Mouse (Mus musculus) forelimb bud, embryonic 11.5 days (tissue): ENCODE measurements around the gene Slf2.

Experiments used
- DNase-seq: peaks from one replicate; pipeline ENCODE4 v3.0.0-alpha.2; 2012; ENCODE audit warnings: low read depth, low spot score

Slf2 gene

DNA sequence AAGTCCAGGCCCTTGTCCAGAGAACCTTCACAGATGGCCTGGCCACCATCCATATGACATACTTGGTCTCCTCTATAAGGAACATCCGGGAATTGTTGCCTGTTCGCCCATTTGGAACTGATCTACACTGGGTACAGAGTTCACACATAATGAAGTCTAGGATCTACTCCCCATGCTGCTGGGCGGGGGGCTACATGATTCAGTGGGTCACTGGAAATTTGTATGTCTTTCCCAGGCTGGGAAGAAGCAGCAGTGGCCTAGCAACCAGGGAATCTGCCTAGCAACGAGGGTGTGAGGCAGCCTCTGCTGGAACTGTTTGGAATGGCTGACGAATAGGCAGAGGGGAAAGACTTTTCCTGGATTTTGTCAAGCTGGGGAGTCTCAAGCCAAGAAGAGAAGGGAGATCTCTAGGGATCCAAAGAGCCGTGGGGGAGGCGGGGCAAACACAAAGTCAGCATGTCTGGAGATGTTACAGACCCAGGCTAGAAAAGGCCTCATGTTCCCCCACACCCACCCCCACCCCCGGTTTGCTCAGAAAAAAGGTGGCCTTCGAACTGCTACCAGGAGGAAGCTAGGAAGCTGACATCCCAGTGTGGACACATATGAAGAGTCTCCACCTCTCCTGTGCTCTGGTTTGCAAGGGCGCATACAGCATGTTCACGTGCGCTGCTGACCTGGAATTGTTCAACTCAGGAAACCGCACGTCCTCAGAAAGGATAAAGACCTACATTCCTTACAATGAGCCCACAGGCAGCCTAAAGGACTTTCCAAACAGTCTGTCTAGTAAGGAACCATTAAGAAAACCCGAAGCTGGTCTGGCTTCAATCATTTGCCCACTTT lies 22.9 kb upstream of the Slf2 start:
- no peak for DNase-seq

DNA sequence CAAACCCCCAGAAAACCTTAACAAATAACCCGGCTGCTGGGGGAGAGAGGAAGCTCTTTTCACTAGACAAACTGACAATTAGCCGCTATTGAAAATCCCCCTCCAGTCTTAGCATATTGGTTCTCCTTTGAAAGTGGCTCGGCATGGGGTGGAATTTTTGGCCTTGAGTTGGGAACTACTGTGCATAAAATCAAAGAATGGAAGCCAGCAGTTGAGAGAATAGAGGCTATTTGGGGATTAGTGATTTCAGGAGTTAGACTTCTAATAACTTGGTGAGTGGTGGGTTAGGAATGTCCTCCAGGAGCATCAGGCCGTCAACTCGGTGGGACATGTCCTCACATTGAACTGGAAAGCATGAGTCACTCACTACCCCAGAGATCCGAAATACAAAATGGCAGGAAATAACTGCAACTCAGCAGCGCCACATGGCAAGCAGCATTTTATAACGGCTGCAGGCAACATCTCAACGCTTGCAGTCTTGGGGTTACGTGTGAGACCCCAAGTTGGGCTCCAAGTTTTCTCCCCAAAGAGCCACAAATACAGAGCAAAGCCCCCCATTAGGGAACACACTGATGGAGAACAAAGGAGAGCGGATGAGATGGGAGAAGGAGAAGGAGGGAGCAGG lies 22.0 kb upstream of the Slf2 start:
- DNase-seq = no peak

DNA sequence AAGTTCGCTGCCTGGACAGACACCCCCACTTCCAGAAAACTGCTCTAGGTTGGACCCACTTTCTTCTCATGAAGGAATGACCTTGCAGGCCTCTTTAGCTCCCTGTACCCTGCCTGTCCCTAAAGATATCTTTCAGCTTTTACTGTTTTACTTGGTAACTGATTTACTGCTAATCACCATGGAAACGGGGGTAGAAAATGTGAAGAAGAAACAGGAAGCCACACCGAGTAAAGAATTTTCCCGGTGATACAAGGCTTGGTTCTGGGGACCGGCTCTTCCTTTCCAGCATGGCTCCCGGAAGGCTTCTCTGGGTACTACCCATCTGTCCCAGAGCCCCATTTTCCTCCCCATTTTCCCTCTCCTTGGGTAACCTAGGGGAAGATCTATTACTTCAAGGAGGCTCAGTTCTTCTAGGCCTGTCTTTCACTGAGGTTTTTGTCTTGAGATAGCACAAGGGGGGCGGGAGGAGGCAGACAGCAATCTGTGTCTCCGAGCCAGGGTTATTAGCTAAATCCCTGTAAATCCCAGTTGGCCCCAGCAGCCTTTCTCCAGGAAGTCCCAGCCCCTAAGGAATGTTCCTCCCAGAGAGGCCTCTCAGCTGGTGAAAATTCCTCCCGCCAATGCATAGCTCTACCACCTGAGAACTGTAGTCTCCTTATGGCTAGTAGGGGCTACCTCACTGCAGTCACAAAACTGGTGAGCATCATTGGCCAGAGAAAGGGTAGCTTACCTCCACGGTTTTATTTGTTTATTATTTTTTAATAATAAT lies 16.3 kb upstream of the Slf2 start:
- no peak for DNase-seq

DNA sequence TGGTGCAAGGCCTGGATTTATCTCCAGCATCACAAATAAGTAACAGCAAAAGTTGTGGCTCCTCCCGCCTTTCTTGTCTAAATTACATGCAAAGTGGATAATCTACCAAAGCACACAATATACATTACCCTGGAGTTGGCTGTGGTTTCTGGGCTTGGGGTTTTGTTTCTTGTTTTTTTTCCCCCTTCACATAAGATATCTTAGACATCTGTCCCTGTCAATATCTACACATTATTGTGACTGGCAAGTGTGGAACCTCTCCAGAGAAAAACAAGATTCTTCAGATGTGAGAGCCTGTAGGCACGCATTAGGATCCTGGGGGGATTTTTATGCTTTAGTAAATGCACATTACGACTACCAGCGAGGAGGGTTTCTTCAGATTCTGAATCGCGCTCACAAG lies 12.8 kb upstream of the Slf2 start:
- DNase-seq = no peak

DNA sequence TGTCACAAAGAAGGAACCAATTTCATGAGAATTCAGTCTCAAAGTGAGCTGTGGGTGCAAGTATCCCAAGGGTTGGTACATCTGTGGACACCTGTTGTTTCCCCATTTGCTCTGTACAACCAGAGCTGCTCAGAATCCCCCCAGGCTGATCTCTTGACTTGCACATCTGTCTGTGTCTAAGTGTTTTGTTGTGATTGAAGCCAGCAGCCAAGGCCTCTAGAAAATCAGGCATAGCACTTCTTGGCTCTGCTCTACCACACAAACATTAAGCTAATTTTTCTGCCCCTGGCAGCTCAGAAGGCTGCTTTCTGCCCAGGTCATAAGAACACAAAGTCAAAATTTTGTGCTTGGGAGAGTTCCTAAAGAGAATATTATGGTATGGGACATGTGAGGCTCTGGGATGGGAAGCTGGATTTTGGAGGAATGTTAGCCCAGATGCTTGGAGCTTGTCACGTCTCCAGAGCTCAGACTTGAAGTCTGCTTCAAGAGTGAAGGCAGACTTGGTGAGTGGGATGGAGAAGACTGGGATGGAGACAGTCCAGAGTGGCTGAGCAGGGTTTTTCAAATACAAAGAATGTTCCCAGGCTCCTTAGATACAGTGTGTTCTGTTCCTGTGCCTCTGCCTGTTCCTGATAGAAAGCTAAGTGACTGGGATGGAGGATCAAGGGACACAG lies 9.3 kb upstream of the Slf2 start:
- DNase-seq = no peak

DNA sequence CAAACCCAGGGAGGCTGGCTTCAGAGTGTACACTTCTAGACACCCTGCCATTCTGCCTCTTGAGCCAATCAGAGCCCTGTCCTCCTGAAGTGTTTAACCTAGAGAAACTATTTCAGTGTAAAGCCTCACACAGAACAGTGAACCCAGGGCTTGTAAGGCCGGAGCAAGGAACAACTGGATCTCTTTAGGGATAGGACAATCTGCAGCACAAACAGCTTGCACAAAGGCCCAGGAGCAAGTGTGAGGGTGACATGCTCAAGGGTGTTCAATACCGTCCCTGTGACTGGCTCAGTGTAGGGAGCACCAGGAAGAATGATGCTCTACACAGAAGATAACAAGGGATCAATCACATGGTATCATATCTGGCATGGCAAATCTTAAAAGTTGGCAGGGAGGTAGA lies 8.4 kb upstream of the Slf2 start:
- DNase-seq = no peak

DNA sequence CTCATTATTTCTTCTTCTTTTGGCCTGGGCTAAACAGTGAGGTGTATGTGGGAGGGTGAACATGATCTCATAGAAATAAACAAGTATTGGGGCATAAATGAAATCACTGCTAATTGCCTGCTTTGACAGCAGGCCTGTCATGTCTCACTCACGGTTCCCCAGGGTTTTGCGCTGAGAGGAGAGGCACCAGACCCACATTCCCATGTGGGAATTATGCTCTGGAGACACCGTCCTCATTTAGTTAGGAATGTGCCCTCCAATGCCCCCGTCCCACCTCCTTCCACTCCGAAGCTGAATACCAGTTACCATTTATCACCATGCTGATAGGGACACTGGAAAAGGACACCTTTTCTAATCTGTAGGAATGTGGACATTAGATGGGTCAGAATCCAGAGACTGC lies 6.3 kb upstream of the Slf2 start:
- DNase-seq = no peak

DNA sequence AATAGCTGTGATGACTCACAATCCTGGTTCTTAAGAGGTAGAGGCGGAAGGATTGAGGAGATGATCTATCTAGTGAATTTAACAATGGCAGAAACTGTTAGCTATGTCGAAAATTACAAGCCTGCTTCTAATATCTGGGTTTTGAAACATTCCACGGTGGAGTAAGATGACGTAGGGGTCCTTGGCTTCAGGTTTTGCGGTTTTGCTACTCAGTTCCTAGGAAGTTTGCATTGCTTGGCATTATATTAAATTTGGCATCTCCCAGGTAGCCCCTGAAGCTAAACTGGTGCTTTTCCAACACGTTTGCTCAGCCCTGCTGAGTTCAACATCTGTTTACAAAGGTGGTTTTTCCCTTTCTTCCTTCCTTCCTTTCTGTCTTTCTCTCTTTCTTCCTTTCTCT lies 4.2 kb upstream of the Slf2 start:
- no peak for DNase-seq

DNA sequence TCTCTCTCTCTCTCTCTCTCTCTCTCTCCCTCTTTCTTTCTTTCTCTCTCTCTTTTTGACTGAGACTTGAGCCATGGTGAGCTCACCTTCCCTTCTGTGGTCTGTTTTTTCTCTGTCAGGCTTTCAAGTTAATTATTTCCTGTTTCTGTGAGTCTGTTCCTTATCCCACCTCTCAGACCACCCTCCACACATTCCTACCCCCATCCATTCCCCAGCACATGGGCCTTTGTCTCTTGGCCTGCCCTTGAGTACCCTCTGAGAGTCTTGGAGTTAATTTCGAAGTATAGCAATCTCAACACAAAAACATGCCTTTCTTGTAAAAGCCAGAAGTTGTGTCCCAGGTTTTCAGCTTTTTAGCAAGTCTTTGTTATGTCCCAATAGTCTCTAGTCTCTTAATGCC lies 3.7 kb upstream of the Slf2 start:
- peak; percentile 61 for DNase-seq

DNA sequence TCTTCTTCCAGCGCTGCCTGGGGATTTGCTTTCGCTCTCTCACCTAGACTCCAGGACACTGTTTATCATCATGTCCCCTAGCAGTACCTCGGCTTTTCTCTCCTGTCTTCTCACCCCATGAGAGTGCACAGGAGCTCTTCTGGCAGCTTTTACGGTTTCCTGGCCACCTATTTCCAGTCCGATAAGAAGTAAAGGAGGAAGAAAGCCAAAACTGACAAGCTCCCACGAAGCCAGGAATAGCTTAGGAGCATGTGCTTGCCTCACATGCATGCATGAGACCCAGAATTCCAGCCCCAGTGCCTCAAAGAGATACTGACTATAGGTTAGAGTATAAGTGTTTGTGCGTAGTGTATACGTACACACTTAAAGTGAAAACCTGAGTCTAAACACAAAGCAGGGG lies 2.8 kb upstream of the Slf2 start:
- DNase-seq = no peak

DNA sequence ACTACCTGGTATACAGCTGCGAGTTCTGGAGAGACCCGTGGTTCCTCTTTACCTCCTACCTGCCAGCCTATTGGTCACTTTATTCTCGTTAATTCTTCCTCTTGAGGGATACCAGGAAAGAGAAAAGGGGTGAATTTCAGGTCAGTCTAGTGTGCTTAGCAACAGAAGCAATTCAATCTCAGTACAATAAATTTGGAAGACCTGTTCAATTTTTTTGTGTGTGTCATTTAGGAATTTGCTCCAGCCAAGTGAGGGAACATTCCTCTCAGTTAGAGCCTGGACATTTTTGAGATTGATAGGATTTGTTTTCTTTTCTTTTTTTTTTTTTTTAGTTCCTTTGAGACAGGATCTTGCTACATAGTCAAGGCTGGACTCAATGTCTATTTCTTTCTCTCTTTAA lies 1.7 kb upstream of the Slf2 start:
- no peak for DNase-seq

DNA sequence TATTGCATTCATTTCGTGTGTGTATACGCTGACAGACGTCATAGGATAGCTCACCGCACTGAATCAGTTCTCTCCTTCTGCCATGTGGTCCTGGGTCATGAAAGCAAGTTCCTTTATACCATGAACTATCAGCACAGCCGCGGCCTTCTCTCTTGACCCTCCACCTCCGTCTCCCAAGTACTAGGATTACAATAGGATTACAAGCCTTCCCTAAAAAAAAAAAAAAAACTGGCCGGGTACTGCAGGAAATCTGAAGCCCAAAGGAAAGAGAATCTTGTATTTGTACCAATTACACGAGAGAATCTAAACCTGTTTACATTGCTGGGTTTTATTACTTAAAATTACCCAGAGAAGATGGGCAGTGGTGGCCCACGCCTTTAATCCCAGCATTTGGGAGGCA lies 1.3 kb upstream of the Slf2 start:
- DNase-seq = no peak

DNA sequence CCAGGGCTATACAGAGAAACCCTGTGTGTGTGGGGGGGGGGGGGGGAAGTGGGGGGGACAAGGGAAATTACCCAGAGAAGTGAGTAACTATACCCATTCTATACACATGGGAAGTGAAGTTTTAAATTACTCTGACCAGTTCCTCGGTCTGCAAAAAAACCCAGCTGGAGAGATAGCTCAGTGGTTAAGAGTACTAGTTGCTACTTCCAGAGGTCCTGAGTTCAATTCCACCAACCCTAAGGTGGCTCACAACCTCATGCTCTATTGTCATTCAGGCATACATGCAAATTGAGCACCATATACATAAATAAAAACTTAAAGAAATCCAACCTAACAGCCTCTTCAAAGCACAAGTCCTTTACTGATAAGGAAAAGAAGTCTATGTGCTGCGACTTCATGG lies 829 bp upstream of the Slf2 start:
- no peak for DNase-seq

DNA sequence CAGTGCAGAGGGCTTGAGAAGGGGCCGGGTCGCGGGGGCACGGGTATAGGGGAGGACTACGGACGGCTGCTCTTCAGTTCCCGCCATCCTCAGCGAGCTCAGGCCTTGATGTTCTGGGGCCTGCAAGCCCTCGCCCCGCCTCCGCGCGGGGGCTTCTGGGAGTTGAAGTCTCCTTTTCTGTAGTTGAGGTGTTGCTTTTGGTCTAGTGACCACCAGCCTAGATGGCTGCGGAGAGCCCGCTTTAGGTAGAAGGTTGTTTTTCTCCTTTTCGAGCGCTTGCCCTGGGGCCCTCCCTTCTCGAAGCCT lies 456 bp downstream of the Slf2 start:
- peak; percentile 91 for DNase-seq

DNA sequence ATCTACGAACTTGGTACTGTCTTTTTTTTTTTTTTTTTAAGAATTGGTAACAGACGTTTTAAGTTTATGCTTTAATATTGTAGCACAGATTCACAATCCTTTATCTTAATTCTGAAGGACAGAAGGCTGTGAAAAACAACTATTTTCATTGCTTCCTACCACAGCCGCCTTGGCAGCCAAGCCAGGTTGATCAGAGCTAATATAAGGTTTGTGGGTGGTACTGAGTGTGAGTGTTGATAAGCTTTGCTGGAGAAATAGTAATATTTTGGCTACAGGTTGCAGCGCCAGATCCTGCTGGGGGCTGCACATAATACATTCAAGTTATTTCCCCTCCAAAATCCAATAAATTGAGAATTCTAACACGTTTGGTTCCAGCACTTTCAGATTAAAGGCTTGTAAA lies 1.1 kb downstream of the Slf2 start:
- DNase-seq = no peak

DNA sequence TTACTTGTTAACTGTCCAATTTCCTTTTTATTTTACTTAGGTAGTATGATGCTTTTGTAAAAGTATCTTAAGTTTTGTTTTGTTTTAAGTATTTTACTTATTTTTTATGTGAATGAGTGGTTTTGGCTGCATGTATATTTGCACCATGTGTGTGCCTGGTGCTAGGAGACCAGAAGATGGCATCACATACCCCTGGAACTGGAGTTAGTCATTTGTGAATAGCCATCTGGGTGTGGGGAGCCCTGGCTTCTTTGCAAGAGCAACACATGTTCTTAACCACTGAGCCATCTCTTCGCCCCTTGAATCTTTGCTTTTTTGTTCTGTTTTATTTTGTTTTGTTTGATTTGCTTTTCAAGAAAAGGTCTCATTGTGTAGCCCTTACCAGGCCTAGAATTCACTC lies 2.2 kb downstream of the Slf2 start:
- DNase-seq = no peak

DNA sequence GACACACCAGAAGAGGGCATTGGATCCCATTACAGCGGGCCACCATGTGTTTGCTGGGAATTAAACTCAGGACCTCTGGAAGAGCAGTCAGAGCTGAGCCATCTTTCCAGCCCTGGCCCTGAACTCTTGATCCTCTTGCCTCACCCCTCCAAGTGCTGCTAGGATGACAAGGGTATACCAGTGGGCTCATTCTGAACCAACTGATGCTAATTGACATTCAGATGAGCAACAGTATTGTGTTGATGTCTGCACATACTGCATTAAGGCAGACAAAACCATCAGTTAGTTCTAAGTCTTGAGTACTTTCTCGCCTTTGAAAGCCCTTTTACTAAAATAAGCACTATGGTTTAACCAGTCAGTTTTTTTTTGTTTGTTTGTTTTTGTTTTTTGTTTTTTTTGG lies 28.7 kb downstream of the Slf2 start:
- no peak for DNase-seq

DNA sequence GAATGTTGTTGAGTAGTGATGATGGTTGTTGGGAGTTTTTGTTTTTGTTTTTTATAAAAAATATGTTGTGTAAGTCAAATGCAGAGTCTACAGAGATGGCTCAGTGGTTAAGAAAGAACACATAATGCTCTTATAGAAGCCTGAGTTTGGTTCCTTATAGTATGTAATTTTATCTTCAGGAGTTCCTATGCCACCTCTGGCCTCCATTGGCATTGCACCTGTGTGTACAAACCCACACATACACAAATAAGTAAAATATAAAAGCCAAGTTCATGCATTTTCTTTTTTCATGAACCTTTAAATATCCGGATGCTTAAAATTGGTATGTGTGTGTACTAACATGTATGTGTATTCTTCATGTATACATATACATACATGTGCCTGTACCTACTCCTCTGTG lies 35.0 kb downstream of the Slf2 start:
- no peak for DNase-seq

DNA sequence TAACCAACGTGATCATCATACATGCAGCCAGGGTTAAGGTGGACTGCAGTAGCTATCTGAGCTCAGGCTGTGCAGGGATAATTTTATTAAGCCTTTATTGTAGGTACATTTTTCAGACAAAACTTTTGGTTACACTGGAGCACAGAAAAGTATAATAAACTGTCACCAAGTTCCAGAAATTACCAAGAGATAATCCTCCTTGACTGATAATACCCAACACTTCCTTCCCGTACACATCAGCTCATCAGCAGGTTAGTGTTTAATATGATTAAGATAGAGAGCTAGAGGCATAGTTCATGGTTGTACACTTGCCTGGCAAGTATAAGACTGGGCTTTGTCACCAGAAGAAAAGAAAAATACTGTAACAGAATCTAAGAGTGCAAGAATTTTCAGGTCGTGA lies 37.4 kb downstream of the Slf2 start:
- DNase-seq = no peak

DNA sequence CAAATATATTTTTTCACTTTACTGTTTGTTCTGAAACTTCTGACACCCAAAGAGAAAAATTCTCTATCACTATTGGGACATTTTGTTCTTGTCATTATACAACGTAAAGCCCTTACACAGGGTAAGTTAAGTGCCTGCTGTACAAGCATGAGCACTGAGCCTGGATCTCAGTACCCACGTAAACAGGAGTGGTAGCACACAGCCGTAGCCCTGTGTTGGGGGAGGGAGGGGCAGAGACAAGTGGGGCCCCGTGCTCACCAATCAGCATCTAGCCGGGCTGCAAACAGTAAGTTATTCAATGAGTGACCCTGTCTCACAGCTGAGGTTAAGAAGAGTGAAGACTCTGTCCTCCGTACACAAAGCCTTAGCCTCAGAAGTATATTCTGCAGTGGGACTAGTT lies 45.7 kb downstream of the Slf2 start:
- DNase-seq = no peak

DNA sequence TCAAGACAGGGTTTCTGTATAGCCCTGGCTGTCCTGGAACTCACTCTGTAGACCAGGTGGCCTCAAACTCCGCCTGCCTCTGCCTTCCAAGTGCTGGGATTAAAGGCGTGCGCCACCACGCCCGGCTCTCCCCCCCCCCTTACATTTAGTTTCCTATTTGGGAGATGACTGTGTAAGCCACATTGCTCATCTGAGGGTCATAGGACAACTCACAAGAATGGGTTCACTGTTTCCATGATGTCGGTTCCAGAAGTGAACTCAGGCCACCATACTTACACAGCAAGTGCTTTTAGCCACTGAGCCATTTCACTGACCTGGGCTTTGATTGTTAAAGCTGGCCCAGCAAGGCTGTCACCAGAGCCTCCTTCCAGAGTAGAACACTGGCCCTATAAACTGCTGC lies 46.2 kb downstream of the Slf2 start:
- no peak for DNase-seq

DNA sequence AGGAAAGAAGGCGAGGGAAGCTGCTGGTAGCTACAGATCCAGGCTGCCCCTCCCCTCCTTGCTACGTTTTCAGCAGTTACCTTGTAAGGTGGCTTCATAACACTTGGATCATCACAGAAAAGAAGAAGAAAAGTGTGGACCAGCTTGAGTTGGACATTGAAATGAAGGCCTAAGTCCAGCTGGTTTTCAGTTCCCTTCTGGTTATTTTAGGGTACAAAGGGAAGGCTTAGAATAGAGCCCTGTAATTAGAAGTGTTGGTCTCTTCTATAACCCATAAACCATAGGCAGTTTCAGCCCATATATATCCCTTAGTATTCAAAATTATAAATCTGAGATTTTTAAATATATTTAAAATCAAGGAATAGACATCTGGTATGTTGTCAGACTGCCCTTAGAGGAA lies 49.8 kb downstream of the Slf2 start:
- no peak for DNase-seq
